Mouse (Mus musculus) midbrain, postnatal 0 days (tissue): ENCODE measurements around the gene Gatad1. TPM values are rescaled to one million over a fixed set of nuclear protein-coding genes. Genes with fewer than 3 reads are reported as not detected.
"Not testable (repeated sequence)": the region's sequence is repeated elsewhere in the genome, so short reads cannot be mapped to it uniquely, and the experiment has no call there.

Experiments
- ATAC-seq: fragments of 200-750 bp; cut with Nextera tagmentation; 2 replicates; pipeline ENCODE4 v1.8.0; 2017; ENCODE audit warnings: moderate number of reproducible peaks, mild to moderate bottlenecking, moderate TSS enrichment, moderate library complexity; ENCODE audit not compliant: low FRiP score
- DNase-seq: peaks from one replicate; pipeline ENCODE4 v3.0.0-alpha.2; 2015; ENCODE audit warnings: low spot score
- H3K27ac ChIP-seq: fragments of 300-500 bp; sonication (generic); 2 replicates; pipeline ENCODE4 v1.5.1; 2014; ENCODE audit warnings: low read depth, mild to moderate bottlenecking, low read length, mixed read lengths
- H3K27me3 ChIP-seq: fragments of 300-500 bp; sonication (generic); 2 replicates; pipeline ENCODE4 v1.6.1; 2014; ENCODE audit warnings: low read length, control low read depth, mixed read lengths; ENCODE audit not compliant: insufficient read depth
- H3K36me3 ChIP-seq: fragments of 300-500 bp; sonication (generic); 2 replicates; pipeline ENCODE4 v1.6.1; 2014; ENCODE audit warnings: low read length, control low read depth, mixed read lengths; ENCODE audit not compliant: insufficient read depth
- H3K4me1 ChIP-seq: fragments of 300-500 bp; sonication (generic); 2 replicates; pipeline ENCODE4 v1.6.1; 2014; ENCODE audit warnings: mild to moderate bottlenecking, control low read depth, antibody characterized with exemption, low read length, mixed read lengths; ENCODE audit not compliant: insufficient read depth
- H3K4me2 ChIP-seq: fragments of 300-500 bp; sonication (generic); 2 replicates; pipeline ENCODE4 v1.6.1; 2014; ENCODE audit warnings: low read depth, mild to moderate bottlenecking, low read length, mixed read lengths; ENCODE audit not compliant: poor library complexity, severe bottlenecking
- H3K4me3 ChIP-seq: fragments of 300-500 bp; sonication (generic); 2 replicates; pipeline ENCODE4 v1.5.1; 2014; ENCODE audit warnings: low read depth, mild to moderate bottlenecking, low read length, moderate library complexity
- H3K9ac ChIP-seq: fragments of 300-500 bp; sonication (generic); replicated peaks from 2 replicates; pipeline ENCODE4 v1.6.1; 2014; ENCODE audit warnings: mild to moderate bottlenecking, low read length, moderate library complexity, mixed read lengths; ENCODE audit not compliant: poor library complexity, severe bottlenecking
- H3K9me3 ChIP-seq: fragments of 300-500 bp; sonication (generic); 2 replicates; pipeline ENCODE4 v1.6.1; 2016; ENCODE audit warnings: low read length, control low read depth
- CTCF ChIP-seq: IDR thresholded peaks from 2 replicates; pipeline ENCODE4 v1.5.1; 2016; ENCODE audit warnings: antibody characterized with exemption, mild to moderate bottlenecking
- WGBS: fragments of 180-500 bp; shearing (Covaris S2); extraction: QIAGEN DNeasy Blood & Tissue Kit; methylation state at CpG from one replicate; pipeline ENCODE4 v1.1.7; 2014; 5-methylcytosine and 5-hydroxymethylcytosine counted together
- polyA plus RNA-seq: library from polyadenylated mRNA; unstranded; fragments of >200 nt; fragmentation: Nextera tagmentation; extraction: Ambion mirVana; gene quantifications from 2 replicates; pipeline ENCODE4 v1.2.1, GENCODE M21; 2015
- total RNA-seq: library from RNA; depleted of rRNA; stranded (reverse); fragments of >200 nt; gene quantifications from 2 replicates; pipeline ENCODE4 v1.2.3, GENCODE M21; 2014

Gene Gatad1
- total and polyA plus RNA-seq, 2 experiments from 2014 or later = 89.1 to 103 TPM

DNA sequence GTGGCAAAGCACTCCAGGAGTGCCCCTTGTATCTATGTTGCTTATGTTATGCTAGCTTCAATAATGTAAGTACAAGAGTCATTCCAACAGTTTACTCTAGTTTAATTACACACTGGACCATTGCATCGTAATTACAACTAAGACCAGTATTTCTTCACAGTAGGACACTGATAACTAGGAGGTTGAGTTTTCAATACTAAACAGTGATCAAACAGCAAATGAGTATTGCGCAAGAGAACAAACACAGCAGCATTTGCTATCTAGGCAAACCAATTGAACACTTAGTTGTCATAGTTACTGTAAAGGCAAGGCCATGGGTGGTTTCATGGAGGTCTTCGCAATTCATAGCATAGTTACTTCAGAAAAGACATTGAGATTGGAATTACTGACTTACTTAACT is 34.3 kb upstream of the Gatad1 start:
- Histone ChIP-seq H3K4me2 (no peak overlapping the region), H3K9me3 (no peaks in the 10 kb centered on the region), H3K36me3 (peaks cover 54% of the 10 kb centered on the region), H3K4me3 (no peak overlapping the region), H3K27ac (no peak overlapping the region), H3K9ac (no peak overlapping the region), H3K4me1 (no peaks in the 10 kb centered on the region), H3K27me3 (no peaks in the 10 kb centered on the region)
- DNase-seq (no peak), ATAC-seq (no peak)
- no peak for TF ChIP-seq CTCF
- 96% methylated on average over 3 of the region's 3 CpGs for WGBS

DNA sequence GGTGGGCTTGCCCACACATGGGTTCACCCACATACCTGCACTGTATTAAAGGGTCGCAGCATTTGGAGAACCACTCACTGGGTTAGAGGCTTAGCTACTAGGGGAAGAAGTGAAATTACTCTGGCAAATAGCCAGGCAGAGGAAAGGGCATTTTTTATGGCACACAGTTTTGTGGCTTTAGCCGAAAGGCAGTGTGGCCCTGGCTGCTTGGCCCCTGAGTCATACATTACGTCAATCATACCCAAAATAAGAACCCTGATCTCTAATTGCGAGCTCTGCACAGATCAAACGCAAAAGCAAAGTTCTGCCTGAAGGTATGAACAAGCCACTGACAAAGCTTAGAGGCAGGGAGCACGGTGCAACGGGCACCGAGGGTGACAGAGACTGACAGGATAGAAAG is 31.3 kb upstream of the Gatad1 start:
- TF ChIP-seq CTCF = no peak
- Histone ChIP-seq H3K9ac (no peak overlapping the region), H3K4me2 (no peak overlapping the region), H3K27ac (no peak overlapping the region), H3K9me3 (no peaks in the 10 kb centered on the region), H3K36me3 (peaks cover 36% of the 10 kb centered on the region), H3K4me3 (no peak overlapping the region), H3K4me1 (no peaks in the 10 kb centered on the region), H3K27me3 (no peaks in the 10 kb centered on the region)
- DNase-seq (no peak), ATAC-seq (no peak)
- 96% methylated on average over 8 of the region's 8 CpGs for WGBS

DNA sequence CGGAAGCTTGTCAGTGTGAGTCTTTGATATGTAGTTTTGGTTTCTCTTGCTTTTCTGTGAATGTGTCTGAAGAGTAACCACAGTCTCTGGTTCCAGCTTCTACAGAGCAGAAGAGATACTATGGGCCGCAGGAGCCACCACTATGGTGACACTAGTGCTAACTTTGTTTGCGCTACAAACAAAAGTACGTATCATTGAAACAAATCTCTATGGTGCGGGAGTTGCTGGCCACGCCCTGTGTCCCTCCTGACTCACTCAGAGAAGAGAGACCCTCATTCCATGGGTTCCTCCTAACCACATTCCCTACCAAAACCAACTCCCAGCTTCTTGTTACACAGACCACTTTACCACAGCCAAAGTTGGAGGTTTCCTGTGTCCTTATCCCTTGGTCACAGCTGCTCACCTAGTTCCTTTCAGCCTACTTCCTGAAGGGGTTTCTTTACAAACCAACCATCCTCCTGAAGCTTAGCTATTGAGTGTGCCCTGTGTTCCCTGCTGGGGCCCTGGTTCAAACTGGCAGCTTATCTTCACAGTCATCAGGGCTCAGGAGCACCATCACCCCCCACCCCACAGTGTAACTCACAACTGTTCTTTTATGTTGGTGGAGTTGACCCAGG is 13.1 kb upstream of the Gatad1 start:
- no peak overlapping the region for H3K27ac ChIP-seq
- DNase-seq (no peak), ATAC-seq (no peak)
- no peaks in the 10 kb centered on the region for H3K9me3 ChIP-seq
- H3K9ac ChIP-seq = no peak overlapping the region
- H3K4me1 ChIP-seq = no peaks in the 10 kb centered on the region
- no peak overlapping the region for H3K4me2 ChIP-seq
- H3K27me3 ChIP-seq = no peaks in the 10 kb centered on the region
- H3K4me3 ChIP-seq = no peak overlapping the region
- WGBS = 90% methylated on average over 6 of the region's 6 CpGs
- no peak for TF ChIP-seq CTCF
- no peaks in the 10 kb centered on the region for H3K36me3 ChIP-seq

DNA sequence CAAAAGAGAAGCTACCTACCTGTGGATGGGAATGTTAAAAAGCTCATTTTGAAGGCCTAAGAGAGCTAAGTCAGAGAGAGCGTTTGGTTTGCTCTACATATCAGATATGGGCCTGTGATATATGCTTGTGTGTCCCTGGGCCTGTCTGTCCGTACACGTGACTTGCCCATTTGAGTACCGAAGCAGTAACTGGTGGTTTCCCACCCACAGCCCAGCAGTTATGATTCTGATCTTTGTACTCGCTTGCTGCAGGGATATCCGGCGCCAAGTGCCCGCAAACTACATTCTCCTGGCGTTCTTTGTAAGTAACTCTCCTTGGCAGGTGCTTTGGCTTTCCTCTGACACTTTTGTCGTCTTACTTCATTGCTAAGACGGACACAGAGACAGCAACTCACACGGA is 9.6 kb upstream of the Gatad1 start:
- Histone ChIP-seq H3K4me1 (no peaks in the 10 kb centered on the region), H3K27me3 (no peaks in the 10 kb centered on the region), H3K9ac (no peak overlapping the region), H3K4me2 (no peak overlapping the region), H3K27ac (no peak overlapping the region), H3K9me3 (no peaks in the 10 kb centered on the region), H3K4me3 (no peak overlapping the region), H3K36me3 (no peaks in the 10 kb centered on the region)
- TF ChIP-seq CTCF = no peak
- no peak for DNase-seq
- WGBS = 88% methylated on average over 12 of the region's 12 CpGs
- no peak for ATAC-seq

DNA sequence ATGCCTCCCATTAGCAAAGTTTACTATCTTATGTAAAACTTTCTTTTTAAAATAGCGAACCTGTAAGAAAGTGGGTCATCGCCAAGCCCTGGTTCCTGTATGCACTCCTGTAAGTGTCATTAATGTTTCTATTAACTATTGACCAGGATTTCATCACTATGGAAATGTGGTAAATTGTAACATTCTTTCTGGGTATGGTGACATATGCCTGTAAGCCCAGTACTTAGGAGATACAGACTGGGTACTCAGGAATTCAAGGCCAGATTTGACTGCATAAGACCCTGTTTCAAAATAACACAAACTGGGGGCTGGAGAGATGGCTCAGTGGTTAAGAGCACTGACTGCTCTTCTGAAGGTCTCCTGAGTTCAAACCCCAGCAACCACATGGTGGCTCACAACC is 8.2 kb upstream of the Gatad1 start:
- H3K4me2 ChIP-seq = no peak overlapping the region
- H3K27ac ChIP-seq = no peak overlapping the region
- no peak for TF ChIP-seq CTCF
- no peak overlapping the region for H3K4me3 ChIP-seq
- 92% methylated on average over 2 of the region's 2 CpGs for WGBS
- H3K9me3 ChIP-seq = no peaks in the 10 kb centered on the region
- H3K36me3 ChIP-seq = no peaks in the 10 kb centered on the region
- no peaks in the 10 kb centered on the region for H3K27me3 ChIP-seq
- no peaks in the 10 kb centered on the region for H3K4me1 ChIP-seq
- DNase-seq (no peak), ATAC-seq (no peak)
- H3K9ac ChIP-seq = no peak overlapping the region

DNA sequence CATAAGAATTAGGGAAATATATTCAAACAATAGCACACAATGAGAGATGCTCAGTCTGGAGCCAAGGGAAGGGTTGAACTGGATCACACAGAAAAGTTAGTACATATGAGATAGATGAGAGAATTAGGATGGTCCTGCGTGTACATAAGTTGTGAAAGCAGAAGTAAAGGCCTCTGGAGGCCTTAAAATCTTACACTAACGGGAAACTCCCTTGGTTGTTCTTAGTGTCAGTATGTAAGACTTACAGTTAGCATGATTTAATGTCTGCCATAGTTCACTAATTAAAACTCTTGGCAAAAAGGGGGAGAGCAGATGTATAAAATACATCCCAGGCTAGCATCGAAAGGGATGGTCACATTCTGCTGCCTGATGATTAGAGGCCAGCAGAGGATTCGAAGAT is 3.2 kb downstream of the Gatad1 start:
- no peak for TF ChIP-seq CTCF
- 93% methylated on average over 4 of the region's 4 CpGs for WGBS

DNA sequence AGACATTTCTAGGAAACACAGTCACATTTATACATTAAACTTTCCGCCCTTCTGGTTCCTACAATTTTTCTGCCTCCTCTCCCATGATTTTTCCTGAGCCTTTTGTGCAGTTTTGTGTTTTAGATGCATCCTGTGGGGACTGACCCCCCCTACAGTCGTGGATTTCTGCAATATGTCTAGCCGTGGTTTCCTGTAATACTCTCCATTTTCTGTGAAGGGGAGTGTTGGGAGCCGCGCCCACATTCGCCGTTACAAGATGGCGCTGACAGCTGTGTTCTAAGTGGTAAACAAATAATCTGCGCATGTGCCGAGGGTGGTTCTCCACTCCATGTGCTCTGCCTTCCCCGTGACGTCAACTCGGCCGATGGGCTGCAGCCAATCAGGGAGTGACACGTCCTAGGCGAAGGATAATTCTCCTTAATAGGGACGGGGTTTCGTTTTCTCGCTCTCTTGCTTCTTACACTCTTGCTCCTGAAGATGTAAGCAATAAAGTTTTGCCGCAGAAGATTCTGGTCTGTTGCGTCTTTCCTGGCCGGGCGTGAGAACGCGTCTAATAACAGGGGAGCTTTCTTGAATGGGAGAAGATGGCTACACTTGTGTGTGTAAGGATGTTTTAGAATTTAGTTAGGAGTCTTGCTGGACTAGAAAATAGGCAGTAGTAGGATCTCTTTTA is 3.9 kb downstream of the Gatad1 start:
- ATAC-seq, H3K36me3 ChIP-seq, DNase-seq, H3K9ac ChIP-seq, H3K27ac ChIP-seq, H3K4me3 ChIP-seq, H3K9me3 ChIP-seq, H3K4me2 ChIP-seq, H3K4me1 ChIP-seq, H3K27me3 ChIP-seq: not testable (repeated sequence)
- 96% methylated on average over 14 of the region's 25 CpGs for WGBS

More for the DNA sequence above, 3.2 kb downstream of the Gatad1 start:
- ATAC-seq (no peak), DNase-seq (no peak)
- no peaks in the 10 kb centered on the region for H3K9me3 ChIP-seq
- H3K36me3 ChIP-seq = no peaks in the 10 kb centered on the region
- H3K4me1 ChIP-seq = no peaks in the 10 kb centered on the region
- H3K27ac ChIP-seq = no peak overlapping the region
- no peak overlapping the region for H3K9ac ChIP-seq
- H3K4me3 ChIP-seq = no peak overlapping the region
- H3K4me2 ChIP-seq = no peak overlapping the region
- H3K27me3 ChIP-seq = no peaks in the 10 kb centered on the region
